Mouse (Mus musculus): ENCODE results near the gene Gpr55.

Gene Gpr55

GRCm38 (mm10) chr1:85913078-85913755, 47.6 kb downstream of the Gpr55 start:
- 61% methylated on average over 7 of the region's 7 CpGs for WGBS

- 51% methylated on average over 13 of the region's 13 CpGs for WGBS
These were observed 51.8 kb downstream of the Gpr55 start for GRCm38 (mm10) chr1:85908754-85909590.

- 85% methylated on average over 12 of the region's 12 CpGs for WGBS
These were observed 53.9 kb downstream of the Gpr55 start for GRCm38 (mm10) chr1:85906892-85907291.

- WGBS = 18% methylated on average over 7 of the region's 7 CpGs
These were observed 58.7 kb downstream of the Gpr55 start for GRCm38 (mm10) chr1:85902108-85902561.

- 37% methylated on average over 3 of the region's 3 CpGs for WGBS
These were observed 59.2 kb downstream of the Gpr55 start for GRCm38 (mm10) chr1:85901516-85902107.

GRCm38 (mm10) chr1:85900521-85901333, 60.1 kb downstream of the Gpr55 start:
- 18% methylated on average over 7 of the region's 7 CpGs for WGBS

- 21% methylated on average over 12 of the region's 12 CpGs for WGBS
These were observed 61.9 kb downstream of the Gpr55 start for GRCm38 (mm10) chr1:85898761-85899387.

- WGBS = 25% methylated on average over 8 of the region's 8 CpGs
These were observed 62.7 kb downstream of the Gpr55 start for GRCm38 (mm10) chr1:85897901-85898760.

- 12% methylated on average over 12 of the region's 12 CpGs for WGBS
These were observed 63.8 kb downstream of the Gpr55 start for GRCm38 (mm10) chr1:85896781-85897700.

GRCm38 (mm10) chr1:85896110-85896509, 64.7 kb downstream of the Gpr55 start:
- 30% methylated on average over 5 of the region's 5 CpGs for WGBS

GRCm38 (mm10) chr1:85895391-85895837, 65.4 kb downstream of the Gpr55 start:
- WGBS = under 1% methylated on average over 15 of the region's 15 CpGs

GRCm38 (mm10) chr1:85894748-85895360, 66.0 kb downstream of the Gpr55 start:
- WGBS = 2% methylated on average over 30 of the region's 30 CpGs

- under 1% methylated on average over 35 of the region's 35 CpGs for WGBS
These were observed 66.5 kb downstream of the Gpr55 start, which contains the start of gene Itm2c for GRCm38 (mm10) chr1:85894231-85894747. Itm2c (plus strand) TSS chr1:85894281.
